Mouse (Mus musculus) E14TG2a.4 (cell line): ENCODE results near the gene Exosc10.

Experiments used
- CTCF ChIP-seq: conservative IDR thresholded peaks from 2 replicates; pipeline ENCODE4 v1.5.1; 2014; ENCODE audit warnings: low read length
- NANOG ChIP-seq: IDR thresholded peaks from 2 replicates; pipeline ENCODE4 v1.6.1; 2014; ENCODE audit warnings: borderline replicate concordance, low read length, mixed read lengths

- TF ChIP-seq CTCF (no peak), NANOG (no peak)
These were observed 62.5 kb downstream of the Exosc10 start for GRCm38 (mm10) chr4:148620718-148621117.
